Mouse (Mus musculus) T-helper 2 cell (primary cell): ENCODE measurements around the gene A930017K11Rik.

Experiments
- in situ Hi-C: fragments of 300-600 bp; cut with MboI, MseI; formaldehyde crosslinking; loops from one replicate; pipeline ENCODE4 v1.15.1; 2025; ENCODE audit warnings: high pct_unique_total_duplicates

The A930017K11Rik gene

GRCm38 (mm10) chr17:25951803-25952623, at the start of gene A930017K11Rik:
Gene A930017K11Rik, minus strand, starts transcription at chr17:25952565.
- in situ Hi-C loops, result no loop called here

DNA sequence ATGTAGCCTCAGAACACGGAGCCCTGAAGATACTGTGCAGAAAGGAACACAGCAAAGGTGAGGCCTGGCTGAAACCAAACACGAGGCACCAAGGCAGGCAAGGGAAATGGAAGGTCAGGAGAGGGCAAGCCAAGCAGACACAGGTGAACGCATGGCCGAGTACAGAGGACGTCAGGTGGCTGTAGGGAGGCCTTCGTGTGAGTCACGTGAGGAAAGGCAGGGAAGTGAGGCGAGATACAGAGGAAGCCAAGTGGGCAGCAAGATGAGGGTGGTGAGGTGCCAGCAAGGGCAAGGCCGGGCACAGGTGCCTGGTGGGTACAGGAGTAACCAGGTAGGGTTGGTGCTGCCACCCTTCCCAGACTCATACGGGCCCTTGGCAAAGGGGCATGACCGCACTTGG, 46.1 kb upstream of the A930017K11Rik start:
- in situ Hi-C loops, result no loop called here

DNA sequence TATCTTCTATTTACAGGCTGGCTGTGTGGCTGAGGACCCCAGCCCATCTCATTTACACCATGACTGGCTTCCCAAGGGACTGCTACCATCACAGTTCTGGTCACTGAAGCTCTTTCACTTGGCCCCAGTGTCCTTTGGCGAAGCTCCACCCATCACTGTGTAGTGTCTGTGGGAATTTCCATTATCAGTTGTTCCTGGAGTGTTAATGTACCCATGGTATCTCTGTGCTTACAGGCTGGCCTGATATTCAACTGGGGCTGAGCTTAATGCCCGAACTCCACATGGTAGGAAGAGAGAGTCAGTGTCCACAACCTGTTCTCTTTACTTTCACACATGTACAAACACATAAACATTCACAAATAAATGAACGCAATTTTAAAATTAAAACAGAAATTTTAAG, 41.1 kb upstream of the A930017K11Rik start:
- in situ Hi-C loops, result no loop called here

GRCm38 (mm10) chr17:25992274-25992673, 39.9 kb upstream of the A930017K11Rik start:
- in situ Hi-C loops, result no loop called here

DNA sequence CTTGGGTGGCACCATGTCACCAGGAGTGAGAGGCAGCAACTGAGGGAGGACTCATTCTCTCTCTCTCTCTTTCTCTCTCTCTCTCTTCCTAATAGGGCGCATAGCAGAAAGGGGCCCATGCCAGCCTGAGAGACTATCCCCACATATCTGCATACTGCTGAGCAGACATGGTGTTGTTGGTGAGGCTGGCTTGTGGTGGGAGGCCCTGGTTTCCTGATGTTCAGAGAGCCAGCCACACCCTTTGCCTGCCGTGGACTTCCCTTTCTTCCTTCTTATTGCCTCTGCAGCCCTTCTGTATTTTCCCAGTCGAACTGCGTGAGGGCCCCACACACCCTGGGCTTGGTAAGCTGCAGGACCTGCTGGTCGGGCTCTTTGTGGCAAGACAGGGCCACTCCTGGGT, 38.0 kb upstream of the A930017K11Rik start:
- in situ Hi-C loops, result no loop called here

DNA sequence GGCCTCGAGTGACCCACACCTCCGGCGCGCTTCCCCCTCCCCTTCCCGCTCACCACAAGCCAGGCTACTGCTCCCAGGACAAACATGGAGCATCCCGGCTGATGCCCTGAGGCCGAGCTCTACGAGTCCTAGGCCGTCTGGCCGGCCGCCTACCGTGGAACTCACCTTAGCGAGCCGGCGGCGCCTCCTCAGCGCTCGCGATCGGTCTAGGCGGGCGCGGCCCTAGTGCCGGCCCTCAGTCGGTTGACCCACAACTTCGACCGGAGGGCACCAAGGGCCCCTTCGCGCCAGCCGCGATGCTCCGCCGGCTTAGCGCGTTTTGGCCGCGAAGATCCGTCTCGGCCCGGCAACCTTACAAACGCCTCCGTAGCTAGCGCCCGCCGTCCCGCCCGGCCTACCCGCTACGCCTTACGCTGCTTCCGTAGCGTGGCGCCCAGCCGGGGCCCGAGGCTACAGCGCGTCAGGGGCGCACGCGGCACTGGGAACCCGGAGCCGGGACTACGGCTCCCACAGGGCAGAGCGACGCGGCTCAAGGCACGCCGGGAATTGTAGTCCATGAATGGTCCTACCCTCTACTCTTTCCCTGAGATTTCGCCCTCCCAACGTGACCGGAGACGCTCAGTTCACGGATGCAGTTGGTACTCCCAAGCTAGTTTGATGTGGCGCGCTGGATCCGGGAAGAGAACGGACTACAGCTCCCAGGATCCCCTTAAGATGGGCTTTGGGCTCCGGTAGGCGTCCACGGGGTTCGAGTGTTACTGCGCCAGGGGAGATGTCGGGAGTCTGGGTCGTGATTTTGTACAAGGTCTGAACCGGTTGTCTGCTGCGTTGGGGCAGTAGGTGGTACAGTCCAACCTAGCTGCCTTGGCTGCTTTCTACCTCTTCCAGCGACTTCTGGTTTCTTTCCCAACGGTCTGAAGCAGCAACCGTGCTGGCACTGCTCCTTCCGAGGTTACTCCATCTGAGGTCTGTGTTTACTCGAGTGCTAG, 33.2 kb upstream of the A930017K11Rik start, which contains the start of gene Capn15:
Capn15 (minus strand) TSS at position 491 of the 989 bp plus-strand sequence.
- in situ Hi-C loops, result no loop called here

DNA sequence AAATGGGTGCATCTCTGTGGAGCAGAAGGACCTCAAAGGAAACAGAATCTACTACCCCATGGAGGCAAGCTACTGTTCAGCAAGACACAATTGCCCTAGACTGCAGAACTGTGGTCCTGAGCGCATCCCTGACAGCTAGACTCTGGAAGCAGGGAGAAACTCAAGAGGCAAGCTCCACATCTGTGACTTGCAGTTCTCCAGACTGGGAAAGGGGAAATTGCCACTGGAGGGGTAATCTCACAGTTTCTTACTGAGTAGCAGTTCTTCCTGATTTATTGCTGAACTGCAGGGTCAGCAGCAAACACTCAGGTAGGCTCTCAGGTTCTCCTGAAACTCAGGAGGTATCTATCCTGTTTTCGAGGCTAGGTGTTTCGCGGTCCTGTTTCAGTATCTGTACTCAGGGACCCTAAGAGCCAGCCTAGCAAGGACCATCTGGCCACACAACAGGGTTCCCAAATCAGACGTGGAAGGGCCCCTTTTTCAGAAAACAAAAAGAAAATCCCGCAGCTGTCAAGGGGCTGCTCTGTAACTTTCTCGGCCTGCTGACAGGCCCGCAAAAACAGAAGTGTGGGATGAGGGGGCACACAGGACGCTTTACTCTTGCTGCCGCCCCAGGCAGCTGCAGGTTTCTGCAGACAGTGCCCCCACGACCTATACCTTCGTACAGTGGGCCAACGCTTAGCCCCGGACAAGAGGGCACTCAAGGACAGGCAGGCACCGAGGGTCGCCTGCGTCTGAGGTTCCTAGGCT, 32.4 kb upstream of the A930017K11Rik start:
- in situ Hi-C loops, result no loop called here

DNA sequence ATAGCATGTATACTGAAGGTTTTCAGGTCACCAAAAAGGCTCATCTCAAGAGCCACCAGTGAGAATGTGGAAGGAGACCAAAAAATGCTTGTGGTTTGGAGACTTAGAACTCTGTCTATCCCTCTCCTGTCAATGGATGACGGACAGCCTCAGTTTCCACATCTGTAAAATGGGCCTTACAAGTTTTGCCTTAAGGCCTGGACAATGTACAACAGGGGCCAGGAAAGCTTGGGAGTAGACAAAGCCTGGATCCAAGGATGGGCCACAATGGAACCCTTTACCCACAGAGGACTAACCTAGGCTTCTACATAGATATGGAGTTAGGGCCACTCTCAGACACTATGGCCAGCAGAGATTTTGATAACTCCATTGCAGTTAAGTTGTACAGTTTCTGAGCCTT, 31.7 kb upstream of the A930017K11Rik start:
- in situ Hi-C loops, result no loop called here

DNA sequence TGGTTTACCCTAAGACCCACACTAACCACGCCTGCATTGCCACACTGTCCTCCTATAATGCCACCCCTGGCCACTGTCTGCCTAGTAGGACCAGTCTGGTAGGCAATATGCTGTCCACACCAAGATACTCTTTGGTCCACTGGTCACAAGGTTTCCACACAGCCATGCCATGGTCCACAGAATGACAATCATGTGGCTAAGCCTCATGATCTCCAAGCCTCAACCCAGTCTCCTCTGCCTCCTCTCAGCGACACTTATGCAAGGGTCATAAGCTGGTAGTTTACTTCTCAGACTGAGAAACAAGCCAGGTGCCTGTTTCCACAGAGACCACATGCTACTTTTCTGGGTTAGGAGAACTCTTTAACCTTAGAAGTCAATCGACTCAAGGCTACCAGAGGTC, 30.5 kb upstream of the A930017K11Rik start:
- in situ Hi-C loops, result no loop called here

DNA sequence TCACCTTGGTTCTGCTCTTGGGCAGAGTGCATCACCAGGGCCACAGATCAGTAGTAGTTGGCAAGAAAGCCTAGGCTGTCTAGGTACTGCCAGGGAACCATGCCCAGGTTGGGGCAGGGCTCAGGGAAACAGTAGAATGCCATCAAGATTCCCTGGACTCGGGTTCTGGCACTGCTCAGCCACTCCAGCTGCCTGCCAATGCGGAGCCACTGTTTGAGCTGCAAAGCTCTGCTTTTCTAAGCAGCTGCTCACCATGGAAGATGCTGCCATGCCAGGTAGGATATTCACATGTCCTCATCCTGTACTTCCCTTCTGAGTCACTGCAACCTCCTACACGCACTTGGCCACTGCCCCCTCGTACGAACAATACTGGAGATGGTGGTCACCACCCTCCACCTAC, 28.5 kb upstream of the A930017K11Rik start:
- in situ Hi-C loops, result no loop called here

GRCm38 (mm10) chr17:25979829-25980738, 27.7 kb upstream of the A930017K11Rik start:
- in situ Hi-C loops, result no loop called here

DNA sequence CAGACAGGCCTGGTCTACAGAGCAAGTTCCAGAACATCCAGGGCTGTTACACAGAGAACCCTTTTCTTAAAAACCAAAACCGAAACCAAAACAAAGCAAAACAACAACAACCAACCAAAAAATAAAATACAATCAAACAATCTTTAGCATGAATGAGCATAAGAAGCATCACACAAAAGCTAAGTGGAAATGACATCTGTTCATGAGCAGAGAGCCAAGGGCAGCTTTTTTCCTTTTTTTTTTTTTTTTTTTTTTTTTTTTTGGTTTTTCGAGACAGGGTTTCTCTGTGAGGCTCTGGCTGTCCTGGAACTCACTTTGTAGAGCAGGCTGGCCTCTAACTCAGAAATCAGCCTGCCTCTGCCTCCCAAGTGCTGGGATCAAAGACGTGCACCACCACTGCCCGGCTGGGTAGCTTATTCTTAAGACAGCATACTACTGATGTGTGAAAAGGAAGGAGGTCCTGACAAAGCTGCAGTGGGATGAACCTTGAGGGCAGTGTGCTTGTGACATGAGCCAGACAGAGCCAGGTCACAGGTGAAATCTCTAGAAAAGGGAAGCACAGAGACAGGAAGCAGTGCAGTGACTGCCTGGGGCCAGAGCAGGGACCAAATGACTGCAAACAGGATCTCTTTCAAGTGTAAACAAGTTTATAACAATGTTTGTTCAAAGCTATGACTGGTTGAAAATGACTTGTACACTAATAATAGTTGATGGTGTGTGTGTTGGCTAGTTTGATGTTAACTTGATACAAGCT, 18.8 kb upstream of the A930017K11Rik start:
- in situ Hi-C loops, result no loop called here

DNA sequence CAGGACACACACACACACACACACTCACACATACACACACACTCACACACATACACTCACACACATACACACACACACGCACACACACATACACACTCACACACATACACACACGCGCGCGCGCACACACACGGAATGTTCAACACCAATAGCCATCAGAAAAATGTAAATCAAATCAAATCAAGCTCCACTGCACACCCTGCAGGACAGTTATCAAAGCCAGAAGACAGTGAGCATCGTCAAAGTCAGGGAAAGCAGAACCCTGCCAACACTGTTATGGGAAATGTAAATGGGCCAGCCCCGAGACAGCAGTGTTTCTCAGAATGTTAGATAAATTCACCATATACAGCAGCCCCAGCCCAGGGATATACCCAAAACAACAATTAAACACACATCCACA, 18.1 kb upstream of the A930017K11Rik start:
- in situ Hi-C loops, result no loop called here

- in situ Hi-C loops, result no loop called here
Observed at GRCm38 (mm10) chr17:25968176-25968575, 15.8 kb upstream of the A930017K11Rik start.

DNA sequence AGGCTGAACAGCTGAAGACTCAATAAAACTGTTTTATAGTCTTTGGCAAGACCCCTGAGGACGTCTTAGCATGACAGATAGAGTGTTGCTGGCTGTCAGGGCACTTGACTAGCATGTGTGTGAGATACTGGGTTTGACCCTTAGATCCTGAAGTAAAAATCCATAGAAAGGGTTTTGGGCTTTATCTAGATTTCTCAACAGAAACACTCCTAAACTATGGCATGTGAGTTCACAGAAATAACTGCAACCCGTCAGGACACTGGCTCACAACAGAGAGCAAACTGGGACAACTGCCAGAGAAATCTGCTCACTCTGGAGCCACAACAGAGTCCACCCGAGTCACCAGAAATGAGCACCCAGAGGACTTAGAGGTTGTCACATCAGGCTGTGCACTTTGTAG, 15.3 kb upstream of the A930017K11Rik start:
- in situ Hi-C loops, result no loop called here

- in situ Hi-C loops, result no loop called here
Observed at GRCm38 (mm10) chr17:25964271-25964670, 11.9 kb upstream of the A930017K11Rik start.

DNA sequence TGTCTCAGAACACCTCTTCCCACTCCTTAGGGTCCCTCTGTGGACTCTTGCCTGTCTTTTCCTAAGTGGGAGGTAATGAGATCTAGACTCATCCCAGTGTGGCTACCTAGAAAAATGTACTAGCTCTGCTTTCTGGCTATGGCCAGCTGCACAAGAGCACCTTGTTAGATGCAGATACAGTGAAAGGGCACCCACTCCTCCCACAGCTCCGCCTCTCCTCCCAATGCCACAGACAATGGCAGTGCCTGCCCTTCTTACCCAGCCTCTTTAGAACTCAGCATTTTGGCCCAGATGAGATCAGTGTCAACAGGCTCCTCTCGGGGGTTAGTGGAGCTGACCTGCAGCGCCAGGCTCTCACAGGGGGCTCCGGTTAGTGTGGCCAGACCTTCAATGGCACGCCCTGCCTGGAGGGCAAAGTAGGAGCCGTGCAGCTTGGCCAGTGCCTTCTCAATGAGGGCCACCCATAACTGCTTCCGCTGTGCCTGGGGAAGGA, 10.1 kb upstream of the A930017K11Rik start:
- in situ Hi-C loops, result no loop called here

GRCm38 (mm10) chr17:25961566-25961965, 9.2 kb upstream of the A930017K11Rik start:
- in situ Hi-C loops, result no loop called here

DNA sequence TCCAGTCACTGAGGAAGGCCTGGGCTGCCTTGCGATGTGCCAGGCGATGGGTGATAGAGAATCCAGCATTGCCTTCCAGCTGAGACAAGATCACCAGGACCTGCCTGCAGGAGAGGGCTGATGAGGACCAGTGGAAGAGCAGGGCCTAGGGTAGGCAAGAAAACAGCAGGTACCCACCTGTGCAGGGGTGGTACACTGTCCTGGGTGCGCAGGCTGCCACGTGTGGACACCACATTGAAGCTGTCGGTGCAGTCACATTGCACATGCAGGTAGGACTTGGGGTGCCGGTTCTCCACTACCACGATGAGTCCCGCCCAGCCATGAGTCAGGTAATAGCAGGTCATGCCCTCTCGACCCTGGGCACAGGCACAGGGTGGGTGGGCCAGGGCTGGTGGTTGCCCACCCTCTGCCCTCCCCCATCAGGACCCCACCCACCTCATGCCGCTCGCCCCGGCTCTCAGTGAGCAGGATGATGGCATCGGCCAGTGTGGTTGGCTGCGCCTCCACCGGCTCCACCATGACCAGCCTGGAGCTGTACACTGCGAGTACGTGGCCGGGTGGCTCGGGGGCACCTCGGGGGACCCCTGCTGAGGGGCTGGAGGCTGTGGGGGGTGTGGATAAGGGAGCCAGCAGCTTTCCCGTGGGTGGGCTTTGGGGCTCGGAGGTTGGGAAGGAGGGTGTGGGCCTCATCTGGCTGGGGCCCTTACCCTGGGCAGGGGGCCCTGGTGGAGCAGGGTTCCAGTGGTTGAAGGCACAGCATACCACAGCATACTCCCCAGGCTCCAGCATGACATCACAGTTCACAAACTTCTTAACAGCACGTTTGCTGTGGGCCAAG, 7.5 kb upstream of the A930017K11Rik start:
- in situ Hi-C loops, result no loop called here
